Mouse (Mus musculus): ENCODE results near the gene Efcab7. TPM values are rescaled to one million over a fixed set of nuclear protein-coding genes. Genes with fewer than 3 reads are reported as not detected.

Efcab7 gene
- polyA plus RNA-seq (2012; rRNA removed): 3.9 and 5.6 TPM in 2 replicates

GRCm38 (mm10) chr4:99829094-99830073 lies at the start of gene Efcab7:
TSS of gene Efcab7 (plus strand) at chr4:99829198.

GRCm38 (mm10) chr4:99929149-99929612 lies 100.2 kb downstream of the Efcab7 start, which contains the start of gene Pgm1:
TSS of gene Pgm1 (plus strand) at chr4:99929414.

GRCm38 (mm10) chr4:99929613-99930517 lies 100.9 kb downstream of the Efcab7 start, which contains the start of gene Itgb3bp:
TSS of gene Itgb3bp (minus strand) at chr4:99929813.

Other genes starting within 250 kb of the Efcab7 start
- 0.03 TPM in 1 of 2 replicates, not detected in the other for gene Foxd3, start 172.9 kb upstream of the Efcab7 start, polyA plus RNA-seq (2012; rRNA removed)
- gene Alg6, start 113.5 kb upstream of the Efcab7 start, polyA plus RNA-seq (2012; rRNA removed): 8.2 and 11.3 TPM in 2 replicates
- 24.4 and 27.5 TPM in 2 replicates for gene Pgm1, start 100.2 kb downstream of the Efcab7 start, polyA plus RNA-seq (2012; rRNA removed)
- gene Itgb3bp, start 100.6 kb downstream of the Efcab7 start, polyA plus RNA-seq (2012; rRNA removed): 6.2 and 6.5 TPM in 2 replicates